Mouse (Mus musculus) testis, adult 2 months (tissue): ENCODE data around the gene Agap3.

Source experiments
- CTCF ChIP-seq: fragments of 200-500 bp; IDR thresholded peaks from 2 replicates; pipeline ENCODE4 v1.5.1; 2012; ENCODE audit warnings: low read depth, mild to moderate bottlenecking, inconsistent platforms, low read length, moderate library complexity; ENCODE audit not compliant: control insufficient read depth, insufficient read depth, insufficient replicate concordance
- POLR2A ChIP-seq: fragments of 200-500 bp; IDR thresholded peaks from 2 replicates; pipeline ENCODE4 v1.6.1; 2012; ENCODE audit warnings: low read depth, mild to moderate bottlenecking, inconsistent platforms, low read length, moderate library complexity; ENCODE audit not compliant: control insufficient read depth

DNA sequence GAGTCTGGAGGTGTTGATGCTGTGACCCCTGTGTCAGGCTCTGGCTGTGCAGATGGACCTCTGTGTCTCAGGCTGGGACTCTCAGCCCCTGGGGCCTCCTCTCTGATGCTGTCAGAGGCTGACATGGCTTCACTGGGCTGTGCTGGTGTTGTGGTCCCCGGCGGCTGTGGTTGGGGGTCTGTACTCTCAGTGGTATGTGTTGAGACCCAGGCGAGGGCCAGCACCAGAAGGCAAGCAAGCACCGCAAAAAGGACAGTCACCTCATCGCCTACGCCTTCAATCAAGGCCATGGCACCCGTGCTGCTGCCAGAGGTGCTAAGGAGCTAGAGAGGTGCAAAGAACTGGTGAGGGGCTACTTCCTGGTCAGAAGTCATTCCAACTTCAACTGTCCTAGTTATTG, 5.3 kb upstream of the Agap3 start:
- TF ChIP-seq POLR2A (no peak), CTCF (no peak)
